Mouse (Mus musculus) kidney, adult 2 months (tissue): Measurements from ENCODE around the gene Gm49380.

Source experiments
- CTCF ChIP-seq: fragments of 200-500 bp; conservative IDR thresholded peaks from 2 replicates; pipeline ENCODE4 v1.5.1; 2011; ENCODE audit warnings: low read depth, mild to moderate bottlenecking, control low read depth, low read length, moderate library complexity, mixed read lengths; ENCODE audit not compliant: insufficient read depth, insufficient read length
- POLR2A ChIP-seq: fragments of 200-500 bp; IDR thresholded peaks from one replicate; pipeline ENCODE4 v1.6.1; 2011; ENCODE audit warnings: low read depth, low read length, control low read depth

- TF ChIP-seq CTCF: no peak
- TF ChIP-seq POLR2A: peak; percentile 66
These were observed 26.3 kb downstream of the Gm49380 start for GRCm38 (mm10) chr9:44086960-44087359.
